Mouse (Mus musculus): ENCODE results near the gene Six2.
A peak's percentile ranks its signal among the peaks of the same experiment; 100 is the strongest.
"Not testable (repeated sequence)": the region's sequence is repeated elsewhere in the genome, so short reads cannot be mapped to it uniquely, and the experiment has no call there.

Gene Six2

DNA sequence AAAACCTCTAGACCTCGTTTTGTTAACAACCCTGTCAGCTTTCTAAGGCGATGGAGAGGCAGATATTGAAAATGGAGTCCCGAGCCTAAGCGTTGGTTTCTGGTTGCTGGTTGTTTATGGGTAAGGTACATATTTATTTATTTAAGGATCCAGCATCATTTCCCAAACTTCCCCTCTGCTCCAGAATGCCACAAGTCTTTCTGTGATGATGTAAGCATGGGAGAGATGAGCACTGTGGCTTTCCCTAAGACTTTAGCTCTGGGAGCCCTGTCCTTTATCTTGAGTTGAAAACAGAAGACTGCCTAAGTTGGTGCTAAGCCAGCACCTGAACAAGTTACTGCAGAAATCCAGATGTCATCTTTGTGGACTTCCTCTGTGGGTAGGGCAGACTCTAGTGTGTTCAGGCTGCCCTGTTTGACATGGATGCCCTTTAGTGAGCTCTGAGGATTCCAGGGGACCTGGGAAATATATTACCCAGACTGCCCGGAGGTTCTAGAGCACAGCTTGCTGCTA is 1.8 kb upstream of the Six2 start:
- DNase-seq = no peak

GRCm38 (mm10) chr17:85688911-85689806 is 1.1 kb upstream of the Six2 start:
- DNase-seq = no peak

DNA sequence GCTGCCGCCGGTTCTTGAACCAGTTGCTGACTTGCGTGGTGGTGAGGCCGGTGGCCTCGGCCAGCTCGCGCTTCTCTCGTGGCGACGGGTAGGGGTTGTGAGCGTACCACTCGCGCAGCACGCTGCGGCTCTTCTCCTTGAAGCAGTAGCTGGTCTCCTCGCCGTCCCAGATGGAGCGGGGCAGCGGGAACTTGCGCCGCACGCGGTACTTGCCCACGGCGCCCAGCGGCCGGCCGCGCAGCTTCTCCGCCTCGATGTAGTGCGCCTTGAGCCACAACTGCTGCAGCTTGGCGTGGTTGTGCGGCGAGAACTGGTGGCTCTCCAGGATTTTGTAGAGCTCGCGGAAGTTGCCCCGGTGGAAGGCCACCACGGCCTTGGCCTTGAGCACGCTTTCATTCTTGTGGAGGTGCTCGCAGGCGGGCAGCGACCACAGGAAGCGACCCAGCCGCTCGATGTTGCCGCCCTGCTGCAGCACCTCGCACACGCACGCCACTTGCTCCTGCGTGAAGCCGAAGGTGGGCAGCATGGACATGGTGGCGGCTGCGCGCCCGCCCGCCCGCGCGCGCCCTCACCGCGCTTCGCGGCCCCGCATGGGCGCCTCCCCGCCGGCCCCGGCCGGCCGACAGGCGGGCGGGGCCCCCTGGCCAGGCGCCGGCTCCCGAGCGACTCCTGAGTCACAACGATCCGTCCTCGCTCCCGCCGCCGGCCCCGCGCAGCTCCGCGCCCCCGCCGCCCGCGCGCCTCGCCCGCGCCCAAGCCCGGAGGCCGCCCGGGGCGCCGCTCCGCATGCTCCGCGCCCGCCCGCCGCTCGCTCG is 446 bp downstream of the Six2 start:
- DNase-seq = no peak

DNA sequence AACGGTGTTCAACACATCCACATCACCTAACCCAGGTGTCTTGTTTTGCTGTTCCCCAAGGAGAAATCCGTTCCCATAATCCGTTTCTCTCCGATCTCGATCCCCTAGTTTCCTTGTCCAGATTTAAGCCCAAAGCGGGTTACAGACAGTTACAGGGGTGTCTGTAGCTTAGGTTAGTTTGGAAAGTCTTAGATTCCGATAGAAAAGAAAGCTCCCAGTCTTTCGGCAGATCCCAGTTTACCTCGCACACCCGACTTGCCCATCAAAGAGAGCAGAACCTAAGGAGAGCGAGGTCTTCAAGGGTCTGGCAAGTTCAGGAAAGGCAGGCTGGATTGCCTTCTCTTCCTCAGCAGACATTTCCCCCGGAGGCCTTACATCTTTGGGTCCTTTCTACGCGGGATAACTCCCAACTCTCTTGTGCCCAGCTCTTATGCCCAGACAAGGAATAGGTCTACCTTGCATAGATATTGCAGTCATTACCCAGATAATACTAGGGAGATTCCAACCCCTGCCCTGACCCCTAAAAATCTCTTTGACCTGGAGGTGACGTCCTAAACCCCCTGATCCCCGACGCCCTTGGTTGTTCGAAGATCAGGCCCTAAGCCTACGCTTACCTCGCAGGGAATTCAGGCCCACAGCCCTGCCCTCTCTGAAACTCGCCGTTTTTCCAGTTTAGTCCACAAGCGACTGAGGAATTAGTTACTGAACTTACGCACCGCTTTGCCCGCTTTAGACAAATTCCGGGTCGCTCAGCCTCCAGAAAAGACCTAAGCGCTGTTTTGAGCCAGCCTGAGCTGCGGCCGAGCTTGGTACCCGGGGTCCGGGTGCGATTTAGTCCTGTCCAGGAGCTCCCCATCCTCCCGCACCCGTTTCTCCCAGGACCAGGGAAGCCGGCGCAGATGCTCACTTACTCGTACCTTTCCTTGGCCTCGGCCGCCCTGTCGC is 1.3 kb downstream of the Six2 start:
- DNase-seq = no peak

GRCm38 (mm10) chr17:85685689-85686281 is 2.3 kb downstream of the Six2 start:
- no peak for DNase-seq

- no peak for DNase-seq
Measured at GRCm38 (mm10) chr17:85684841-85685688, 3.0 kb downstream of the Six2 start.

GRCm38 (mm10) chr17:85684436-85684835 is 3.6 kb downstream of the Six2 start:
- not testable (repeated sequence) for DNase-seq

GRCm38 (mm10) chr17:85683984-85684307 is 4.1 kb downstream of the Six2 start:
- DNase-seq = no peak

- DNase-seq = no peak
Measured at GRCm38 (mm10) chr17:85683111-85683983, 4.7 kb downstream of the Six2 start.

DNA sequence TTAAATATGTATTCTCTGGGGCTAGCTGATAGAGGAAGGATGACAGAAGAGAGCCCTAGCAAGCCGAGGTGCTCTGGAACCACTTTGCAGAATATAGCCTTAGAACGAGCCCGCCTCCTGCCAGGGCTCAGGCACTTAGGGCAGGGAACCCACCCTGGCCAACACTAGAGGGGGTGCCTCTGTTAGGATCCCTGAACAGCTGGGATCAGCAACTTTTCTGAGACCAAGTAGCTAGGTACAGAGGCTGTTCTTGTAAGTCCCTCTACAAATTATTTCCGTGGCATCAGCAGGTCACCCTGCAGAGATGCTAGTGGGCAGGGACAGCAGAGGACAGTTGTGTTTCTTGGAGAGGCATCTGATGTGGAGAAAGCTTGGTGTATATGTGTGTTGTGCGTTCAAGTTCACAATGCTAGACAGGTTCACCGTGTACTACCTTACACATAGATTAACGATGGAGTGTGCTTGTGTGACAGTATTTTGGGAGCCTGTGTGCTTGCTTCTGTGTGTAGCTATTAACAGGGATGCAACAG is 5.8 kb downstream of the Six2 start:
- no peak for DNase-seq

- DNase-seq = no peak
Measured at GRCm38 (mm10) chr17:85681741-85682140, 6.3 kb downstream of the Six2 start.

DNA sequence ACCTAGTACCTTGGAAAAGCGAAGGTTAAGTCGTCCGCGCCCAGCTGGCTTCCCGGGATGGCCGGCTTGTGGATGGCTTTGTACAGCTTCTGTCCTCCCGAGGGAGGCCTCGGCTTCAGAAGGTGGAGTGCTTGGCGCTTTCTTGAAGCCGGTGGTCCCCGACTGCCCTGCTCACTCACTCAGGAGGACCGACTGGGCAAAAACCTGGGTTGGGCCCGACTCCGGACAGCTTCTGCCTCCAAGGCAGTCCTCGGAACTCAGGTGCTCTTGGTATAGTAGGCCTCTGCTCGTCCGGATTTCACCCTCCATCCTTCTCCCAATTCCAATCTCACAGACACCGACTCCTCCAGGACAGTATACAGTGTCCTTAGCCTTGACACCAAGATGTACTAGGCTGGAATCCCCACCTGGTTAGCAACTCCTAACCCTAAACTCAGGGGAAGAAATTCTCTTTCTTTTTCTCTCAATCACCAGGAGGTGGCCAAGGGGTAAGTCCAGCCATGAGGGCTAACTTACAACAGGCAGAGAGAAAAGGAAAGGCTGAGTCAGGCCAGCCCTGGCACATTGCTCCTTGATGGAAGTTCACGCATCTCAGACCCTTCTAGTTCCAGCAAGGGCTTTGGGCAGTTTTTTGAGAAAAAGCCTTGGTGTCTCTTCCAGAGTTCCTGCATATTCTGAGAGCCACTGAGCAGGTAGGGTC is 7.1 kb downstream of the Six2 start:
- no peak for DNase-seq

- no peak for DNase-seq
Measured at GRCm38 (mm10) chr17:85680116-85680850, 7.8 kb downstream of the Six2 start.

GRCm38 (mm10) chr17:85679651-85680050 is 8.4 kb downstream of the Six2 start:
- no peak for DNase-seq

- peak; percentile 49 for DNase-seq
Measured at GRCm38 (mm10) chr17:85664618-85665320, 23.3 kb downstream of the Six2 start.

GRCm38 (mm10) chr17:85664202-85664601 is 23.9 kb downstream of the Six2 start:
- no peak for DNase-seq

DNA sequence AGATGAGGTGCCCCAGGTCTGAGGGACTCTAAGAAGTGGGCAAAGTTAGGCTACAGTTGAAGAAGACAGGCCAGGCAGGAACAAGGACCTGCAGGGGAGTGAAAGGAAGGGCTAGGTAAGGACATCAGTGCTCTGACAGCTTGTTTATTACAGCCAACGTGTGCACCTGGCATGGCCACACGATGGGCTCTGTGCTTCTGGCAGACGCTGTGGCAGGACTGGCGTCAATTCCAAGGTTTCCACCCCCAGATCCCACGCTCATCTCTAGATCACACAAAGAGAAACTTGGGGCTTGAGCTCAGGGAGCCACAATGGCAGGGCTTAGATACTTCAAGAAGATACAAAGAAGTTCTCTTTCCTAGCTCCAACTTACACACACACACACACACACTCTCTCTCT is 26.6 kb downstream of the Six2 start:
- DNase-seq = peak; percentile 20

DNA sequence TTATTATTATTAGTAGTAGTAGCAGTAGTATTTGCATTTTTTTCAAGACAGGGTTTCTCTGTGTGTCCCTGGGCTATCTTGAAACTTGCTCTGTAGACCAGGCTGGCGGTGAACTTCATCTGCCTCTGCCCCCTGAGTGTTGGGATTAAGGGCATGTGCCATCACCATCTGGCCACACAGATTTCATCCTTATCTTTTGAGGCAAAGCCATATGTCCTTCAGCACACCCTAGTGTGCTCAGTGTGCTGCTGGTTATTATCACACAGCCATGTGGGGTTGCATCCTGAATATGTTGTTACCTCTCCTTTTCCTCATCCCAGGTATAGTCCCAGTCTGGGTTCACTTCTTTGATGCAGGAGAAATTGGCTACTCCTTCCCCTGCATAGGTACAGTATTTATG is 28.1 kb downstream of the Six2 start:
- peak; percentile 35 for DNase-seq
